11 mouse cellular contexts compared by ENCODE assay signal in the genomic region with DNA sequence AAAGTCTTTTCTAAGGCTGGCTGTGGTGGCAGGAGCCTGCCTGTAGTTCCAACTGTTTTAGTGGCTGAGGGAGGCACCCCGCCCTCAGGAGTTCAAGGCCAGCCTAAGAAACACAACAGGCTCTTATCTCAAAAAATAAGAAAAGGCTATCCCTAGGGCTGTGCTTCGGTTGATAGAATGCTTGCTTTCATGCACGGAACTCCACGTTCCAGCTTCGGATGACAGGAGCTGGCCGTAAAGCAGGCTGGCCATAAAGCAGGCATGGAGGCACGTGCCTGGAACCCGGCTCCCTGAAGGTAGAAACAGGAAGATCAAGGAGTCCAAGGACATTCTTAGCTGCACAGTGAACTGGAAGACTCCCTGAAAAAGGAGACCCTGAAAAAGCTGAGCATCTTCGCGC. TPM values are rescaled to one million over a fixed set of nuclear protein-coding genes. Genes with fewer than 3 reads are reported as not detected.
DNase-seq lines count a peak whose midpoint lies in the region; ATAC-seq and TF ChIP-seq lines count a peak whose summit lies in the region.
"Had no signal": no experiment of that assay in that cellular context is flagged by ENCODE, and none has a peak within 500 bp of the region (broad histone marks: within the 10 kb centered on the region; RNA-seq: fewer than 3 reads in every experiment).

No protein-coding gene starts in this region.

- peaks cover 41% of the 10 kb centered on the region for H3K79me2 ChIP-seq in liver, adult 2 months (ENCODE audit: control insufficient read depth, insufficient read depth, low read length)

- peaks cover 8% of the 10 kb centered on the region; the same call in 1 of the 2 replicates for H3K36me3 ChIP-seq in forebrain, embryonic 10.5 days (replicated peaks)
- no peaks in the 10 kb centered on the region for H3K36me3 ChIP-seq in forebrain, embryonic 15.5 days
- no peaks in the 10 kb centered on the region for H3K36me3 ChIP-seq in liver, adult 2 months (ENCODE audit: control insufficient read depth, insufficient read depth, low read length)
- H3K36me3 ChIP-seq in kidney, embryonic 15.5 days, result no peaks in the 10 kb centered on the region
- H3K36me3 ChIP-seq in liver, postnatal 0 days (replicated peaks; ENCODE audit: insufficient read depth, low read length), result no peaks in the 10 kb centered on the region

- no peak for TF ChIP-seq CTCF in liver, adult 2 months (IDR thresholded peaks at IDR 0.05; ENCODE audit: low read depth, low read length)
- TF ChIP-seq CTCF in liver, postnatal 0 days (IDR thresholded peaks at IDR 0.05; ENCODE audit: low read depth), result no peak

- no peak for TF ChIP-seq POLR2A in liver, adult 2 months (IDR thresholded peaks at IDR 0.05; ENCODE audit: extremely low read depth, insufficient read depth, low read length)

- DNase-seq in forebrain, embryonic 10.5 days (ENCODE audit: extremely low spot score, low spot score), result no peak
- no peak for DNase-seq in liver, adult 2 months (ENCODE audit: extremely low read depth, low read depth, low spot score)
- no peak for DNase-seq in liver
- no peak for DNase-seq in liver, postnatal 0 days
- no peak for DNase-seq in thymus, postnatal 14 days
- DNase-seq in embryo, embryonic 11 days, result no peak
- DNase-seq: thymus, adult 18-20 months had no signal

- no peak overlapping the region for H3K4me3 ChIP-seq in forebrain, embryonic 10.5 days
- no peak overlapping the region for H3K4me3 ChIP-seq in forebrain, embryonic 15.5 days
- H3K4me3 ChIP-seq in liver, adult 2 months (ENCODE audit: insufficient read depth, low read depth, low read length), result no peak overlapping the region
- H3K4me3 ChIP-seq in kidney, embryonic 15.5 days (replicated peaks), result no peak overlapping the region
- H3K4me3 ChIP-seq in liver, postnatal 0 days (ENCODE audit: low read depth, low read length), result no peak overlapping the region

- no peaks in the 10 kb centered on the region for H3K27me3 ChIP-seq in forebrain, embryonic 10.5 days (ENCODE audit: poor library complexity, severe bottlenecking)
- H3K27me3 ChIP-seq in forebrain, embryonic 15.5 days, result no peaks in the 10 kb centered on the region
- no peaks in the 10 kb centered on the region for H3K27me3 ChIP-seq in liver, adult 2 months (ENCODE audit: control insufficient read depth, insufficient read depth, low read length)
- H3K27me3 ChIP-seq in kidney, embryonic 15.5 days, result no peaks in the 10 kb centered on the region
- H3K27me3 ChIP-seq in liver, postnatal 0 days (ENCODE audit: insufficient read depth, low read length), result no peaks in the 10 kb centered on the region

- no peak for ATAC-seq in forebrain, embryonic 15.5 days (replicated peaks)
- no peak for ATAC-seq in kidney, embryonic 15.5 days (replicated peaks; ENCODE audit: low FRiP score)
- ATAC-seq in liver, postnatal 0 days, result no peak
- ATAC-seq: hindbrain, embryonic 16.5 days had no signal

- H3K9me3 ChIP-seq in forebrain, embryonic 10.5 days, result no peaks in the 10 kb centered on the region
- no peaks in the 10 kb centered on the region for H3K9me3 ChIP-seq in forebrain, embryonic 15.5 days
- H3K9me3 ChIP-seq in kidney, embryonic 15.5 days (replicated peaks), result no peaks in the 10 kb centered on the region
- H3K9me3 ChIP-seq in liver, postnatal 0 days (ENCODE audit: low read length), result no peaks in the 10 kb centered on the region

- H3K4me2 ChIP-seq in forebrain, embryonic 15.5 days (replicated peaks), result no peak overlapping the region
- no peak overlapping the region for H3K4me2 ChIP-seq in kidney, embryonic 15.5 days
- H3K4me2 ChIP-seq in liver, postnatal 0 days (ENCODE audit: low read depth, low read length), result no peak overlapping the region

- peak overlapping the region; percentile 86; the same call in 1 of the 2 replicates for H3K27ac ChIP-seq in forebrain, embryonic 10.5 days
- no peak overlapping the region for H3K27ac ChIP-seq in forebrain, embryonic 15.5 days (replicated peaks)
- H3K27ac ChIP-seq in liver, adult 2 months (replicated peaks; ENCODE audit: insufficient read depth, low read depth, low read length), result peak overlapping the region; percentile 93
- peak overlapping the region; percentile 91 for H3K27ac ChIP-seq in kidney, embryonic 15.5 days
- H3K27ac ChIP-seq in liver, postnatal 0 days (ENCODE audit: low read depth), result peak overlapping the region; percentile 97

- TF ChIP-seq EP300 in liver, postnatal 0 days (IDR thresholded peaks at IDR 0.05; ENCODE audit: low read depth), result no peak

- H3K4me1 ChIP-seq in forebrain, embryonic 10.5 days, result peaks cover 100% of the 10 kb centered on the region
- peaks cover 87% of the 10 kb centered on the region for H3K4me1 ChIP-seq in forebrain, embryonic 15.5 days
- H3K4me1 ChIP-seq in liver, adult 2 months (ENCODE audit: control insufficient read depth, insufficient read depth, low read length), result peaks cover 37% of the 10 kb centered on the region
- peaks cover 100% of the 10 kb centered on the region for H3K4me1 ChIP-seq in kidney, embryonic 15.5 days
- peaks cover 59% of the 10 kb centered on the region for H3K4me1 ChIP-seq in liver, postnatal 0 days (ENCODE audit: insufficient read depth)

- 74% methylated on average over 10 of the region's 10 CpGs for WGBS in forebrain, embryonic 10.5 days
- WGBS in forebrain, embryonic 15.5 days, result 78% methylated on average over 10 of the region's 10 CpGs
- 63% methylated on average over 10 of the region's 10 CpGs for WGBS in liver, adult 2 months
- 39% methylated on average over 10 of the region's 10 CpGs for WGBS in kidney, embryonic 15.5 days
- 65% methylated on average over 10 of the region's 10 CpGs for WGBS in liver, postnatal 0 days (ENCODE audit: insufficient replicate concordance)

- H3K9ac ChIP-seq in forebrain, embryonic 15.5 days (replicated peaks), result no peak overlapping the region
- H3K9ac ChIP-seq in liver, adult 2 months (ENCODE audit: low read depth, low read length), result no peak overlapping the region
- no peak overlapping the region for H3K9ac ChIP-seq in kidney, embryonic 15.5 days
- H3K9ac ChIP-seq in liver, postnatal 0 days (replicated peaks), result no peak overlapping the region

RNA-seq across cellular contexts. Expression of a gene that starts 8.7 kb away (rescaled TPM):
- polyA plus RNA-seq in forebrain, embryonic 10.5 days (2016; fragmentation: Nextera tagmentation; extraction: Ambion mirVana), result 3.9 and 5.0 TPM in 2 replicates
- polyA plus RNA-seq in forebrain, embryonic 15.5 days (2015; fragmentation: Nextera tagmentation; extraction: Ambion mirVana), result 13.6 and 14.4 TPM in 2 replicates
- 5.4 and 5.9 TPM in 2 replicates for total RNA-seq in liver, adult 2 months (2014; rRNA removed)
- polyA plus RNA-seq in liver, adult 2 months (2012; rRNA removed), result 26.0 and 27.9 TPM in 2 replicates
- 11.3 and 11.7 TPM in 2 replicates for polyA plus RNA-seq in kidney, embryonic 15.5 days (2015; fragmentation: Nextera tagmentation; extraction: Ambion mirVana)
- polyA plus RNA-seq in liver, postnatal 0 days (2015; fragmentation: Nextera tagmentation; extraction: Ambion mirVana), result 2.0 and 2.2 TPM in 2 replicates

RNA-seq across cellular contexts. Expression of a gene that starts 36.6 kb away (rescaled TPM):
- polyA plus RNA-seq in forebrain, embryonic 10.5 days (2016; fragmentation: Nextera tagmentation; extraction: Ambion mirVana), result not detected in 2 replicates
- polyA plus RNA-seq in forebrain, embryonic 15.5 days (2015; fragmentation: Nextera tagmentation; extraction: Ambion mirVana), result not detected in 2 replicates
- total RNA-seq in liver, adult 2 months (2014; rRNA removed), result not detected in 2 replicates
- polyA plus RNA-seq in liver, adult 2 months (2012; rRNA removed), result not detected in 2 replicates
- 0.60 and 2.5 TPM in 2 replicates for polyA plus RNA-seq in kidney, embryonic 15.5 days (2015; fragmentation: Nextera tagmentation; extraction: Ambion mirVana)
- polyA plus RNA-seq in liver, postnatal 0 days (2015; fragmentation: Nextera tagmentation; extraction: Ambion mirVana), result not detected in 2 replicates
- total RNA-seq: left cerebral cortex, adult 8-10 months had no signal
- polyA plus RNA-seq: hindbrain, embryonic 16.5 days had no signal

RNA-seq across cellular contexts. Expression of a gene that starts 50.4 kb away (rescaled TPM):
- polyA plus RNA-seq in forebrain, embryonic 10.5 days (2016; fragmentation: Nextera tagmentation; extraction: Ambion mirVana), result not detected in 2 replicates
- not detected in 2 replicates for polyA plus RNA-seq in forebrain, embryonic 15.5 days (2015; fragmentation: Nextera tagmentation; extraction: Ambion mirVana)
- total RNA-seq in liver, adult 2 months (2014; rRNA removed), result not detected in 2 replicates
- not detected in 2 replicates for polyA plus RNA-seq in liver, adult 2 months (2012; rRNA removed)
- not detected in 2 replicates for polyA plus RNA-seq in kidney, embryonic 15.5 days (2015; fragmentation: Nextera tagmentation; extraction: Ambion mirVana)
- polyA plus RNA-seq in liver, postnatal 0 days (2015; fragmentation: Nextera tagmentation; extraction: Ambion mirVana), result not detected in 2 replicates
- total RNA-seq: left cerebral cortex, adult 8-10 months had no signal
- polyA plus RNA-seq: hindbrain, embryonic 16.5 days had no signal
